Mouse (Mus musculus) neural tube, embryonic 12.5 days (tissue): Measurements from ENCODE around the gene Tbck. TPM values are rescaled to one million over a fixed set of nuclear protein-coding genes. Genes with fewer than 3 reads are reported as not detected.

ENCODE experiments used
- ATAC-seq: fragments of 200-750 bp; cut with Nextera tagmentation; 2 replicates; pipeline ENCODE4 v1.8.0; 2017; ENCODE audit warnings: low read depth, mild to moderate bottlenecking, moderate TSS enrichment, moderate library complexity; ENCODE audit not compliant: low FRiP score
- H3K27ac ChIP-seq: fragments of 300-500 bp; sonication (generic); 2 replicates; pipeline ENCODE4 v1.5.1; 2016
- H3K27me3 ChIP-seq: fragments of 300-500 bp; sonication (generic); replicated peaks from 2 replicates; pipeline ENCODE4 v1.6.1; 2016; ENCODE audit warnings: mild to moderate bottlenecking
- H3K36me3 ChIP-seq: fragments of 300-500 bp; sonication (generic); 2 replicates; pipeline ENCODE4 v1.6.1; 2016; ENCODE audit warnings: mild to moderate bottlenecking
- H3K4me1 ChIP-seq: fragments of 300-500 bp; sonication (generic); 2 replicates; pipeline ENCODE4 v1.6.1; 2016
- H3K4me2 ChIP-seq: fragments of 300-500 bp; sonication (generic); replicated peaks from 2 replicates; pipeline ENCODE4 v1.6.1; 2016; ENCODE audit warnings: mild to moderate bottlenecking
- H3K4me3 ChIP-seq: fragments of 300-500 bp; sonication (generic); 2 replicates; pipeline ENCODE4 v1.5.1; 2016
- H3K9ac ChIP-seq: fragments of 300-500 bp; sonication (generic); 2 replicates; pipeline ENCODE4 v1.6.1; 2016; ENCODE audit warnings: mild to moderate bottlenecking
- H3K9me3 ChIP-seq: fragments of 300-500 bp; sonication (generic); 2 replicates; pipeline ENCODE4 v1.6.1; 2016; ENCODE audit warnings: mild to moderate bottlenecking
- WGBS: fragments of 180-500 bp; shearing (Covaris S2); methylation state at CpG from one replicate; pipeline ENCODE4 v1.1.7; 2016; 5-methylcytosine and 5-hydroxymethylcytosine counted together
- polyA plus RNA-seq: library from polyadenylated mRNA; unstranded; fragments of >200 nt; fragmentation: Nextera tagmentation; extraction: Ambion mirVana; gene quantifications from 2 replicates; pipeline ENCODE4 v1.2.1, GENCODE M21; 2016

Tbck gene
- polyA plus RNA-seq: 29.9 and 31.5 TPM in 2 replicates

DNA sequence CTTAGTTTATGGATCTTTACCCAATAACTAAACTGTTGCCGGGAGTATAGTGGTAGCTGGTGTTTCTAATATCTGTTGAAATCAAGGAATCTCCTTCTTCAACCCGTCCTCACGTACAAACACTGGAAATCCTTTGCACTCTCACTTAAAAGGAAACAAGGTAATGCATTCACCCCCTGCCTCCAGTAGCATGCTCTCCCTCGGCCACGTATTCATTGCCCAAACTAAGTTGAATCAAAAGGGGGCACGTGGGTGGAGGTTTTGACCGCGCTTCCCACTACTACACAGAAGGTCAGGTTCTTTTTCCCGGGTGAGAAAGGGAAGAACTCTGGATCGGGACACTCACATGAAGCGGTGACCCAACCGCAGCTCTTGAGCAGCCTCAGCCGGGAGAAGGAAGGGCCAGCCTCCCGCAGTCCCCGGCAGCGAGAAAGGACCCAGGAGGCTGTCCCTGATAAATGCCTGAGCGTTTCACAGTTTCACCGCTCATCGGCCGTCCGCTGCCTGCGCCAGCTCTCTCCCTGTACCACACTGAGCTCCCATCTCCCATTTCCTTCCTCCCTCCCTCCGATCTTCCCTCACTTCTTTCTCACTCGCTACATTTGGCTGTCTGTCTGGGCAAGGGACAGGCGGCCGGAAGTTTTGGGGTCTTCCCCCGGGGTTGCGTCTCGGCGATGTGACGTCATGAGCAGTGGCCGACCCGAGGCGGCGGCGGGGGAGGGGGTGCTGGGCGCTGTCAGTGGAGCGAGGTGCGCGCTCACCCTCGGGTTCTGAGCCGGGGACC, at the start of gene Tbck:
TSS of gene Tbck (plus strand) at position 698 of the 784 bp plus-strand sequence.
- ATAC-seq: peak; percentile 97
- Histone ChIP-seq H3K27me3 (no peaks in the 10 kb centered on the region), H3K4me1 (peaks cover 11% of the 10 kb centered on the region), H3K4me3 (peak within 1 kb of the TSS; percentile 75), H3K36me3 (no peaks in the 10 kb centered on the region), H3K27ac (no peak within 1 kb of the TSS; the same call in 1 of the 2 replicates), H3K9ac (peak within 1 kb of the TSS; percentile 75), H3K9me3 (no peaks in the 10 kb centered on the region), H3K4me2 (peak within 1 kb of the TSS; percentile 80)
- under 1% methylated on average over 42 of the region's 42 CpGs for WGBS

DNA sequence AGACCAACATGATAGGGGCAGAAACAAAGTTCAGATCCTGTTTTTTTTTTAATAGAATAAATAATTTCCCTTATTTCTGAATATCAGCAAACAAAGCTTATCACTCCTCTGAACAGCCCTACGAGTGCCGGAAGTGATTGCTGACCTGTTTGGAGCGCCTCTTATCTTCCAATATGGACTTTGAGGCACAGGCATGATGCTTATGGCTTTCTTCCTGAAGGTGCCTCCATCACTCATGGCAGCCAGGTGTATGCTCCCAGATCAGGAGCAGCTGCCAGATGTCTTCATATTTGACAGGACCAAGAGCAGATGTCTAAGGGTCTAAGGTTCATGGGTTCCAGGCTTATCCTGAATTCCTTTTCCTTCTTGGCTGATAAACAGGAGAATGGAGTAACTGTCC, 46.9 kb upstream of the Tbck start:
- H3K4me1 ChIP-seq: no peaks in the 10 kb centered on the region
- 93% methylated on average over 3 of the region's 3 CpGs for WGBS
- no peaks in the 10 kb centered on the region for H3K27me3 ChIP-seq
- no peak overlapping the region for H3K9ac ChIP-seq
- no peak for ATAC-seq
- H3K36me3 ChIP-seq: no peaks in the 10 kb centered on the region
- no peak overlapping the region for H3K4me3 ChIP-seq
- H3K9me3 ChIP-seq: no peaks in the 10 kb centered on the region
- no peak overlapping the region for H3K4me2 ChIP-seq
- no peak overlapping the region for H3K27ac ChIP-seq

- WGBS: 87% methylated on average over 4 of the region's 4 CpGs
- no peak overlapping the region for H3K4me2 ChIP-seq
- H3K4me3 ChIP-seq: no peak overlapping the region
- no peaks in the 10 kb centered on the region for H3K4me1 ChIP-seq
- H3K9ac ChIP-seq: no peak overlapping the region
- no peak overlapping the region for H3K27ac ChIP-seq
- no peak for ATAC-seq
- H3K36me3 ChIP-seq: no peaks in the 10 kb centered on the region
- H3K27me3 ChIP-seq: no peaks in the 10 kb centered on the region
- H3K9me3 ChIP-seq: no peaks in the 10 kb centered on the region
Measured at GRCm38 (mm10) chr3:132644071-132644470, 39.9 kb upstream of the Tbck start.

DNA sequence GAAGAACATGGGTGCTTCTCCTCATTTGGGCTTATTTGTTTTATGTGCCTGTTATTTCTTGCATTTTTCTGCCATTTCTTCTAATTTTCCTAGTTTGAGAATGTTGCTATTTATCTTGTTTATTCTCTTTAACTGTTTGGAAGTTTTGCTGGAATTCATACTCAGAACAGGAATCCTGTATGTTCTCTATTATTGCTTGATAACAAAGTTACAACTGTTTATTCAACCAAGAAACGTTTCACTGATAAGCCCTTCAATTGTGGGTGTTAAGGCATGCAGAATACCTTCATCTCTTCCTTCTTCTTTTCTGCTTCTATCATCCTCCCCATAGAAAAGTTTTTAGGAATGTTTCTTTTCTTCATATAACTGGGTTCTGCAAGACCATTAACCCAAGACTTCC, 37.1 kb upstream of the Tbck start:
- no peak overlapping the region for H3K4me2 ChIP-seq
- no peaks in the 10 kb centered on the region for H3K4me1 ChIP-seq
- no peaks in the 10 kb centered on the region for H3K27me3 ChIP-seq
- ATAC-seq: no peak
- 56% methylated on average over 1 of the region's 1 CpGs for WGBS
- H3K9me3 ChIP-seq: no peaks in the 10 kb centered on the region
- H3K27ac ChIP-seq: no peak overlapping the region
- no peak overlapping the region for H3K4me3 ChIP-seq
- H3K9ac ChIP-seq: no peak overlapping the region
- no peaks in the 10 kb centered on the region for H3K36me3 ChIP-seq

DNA sequence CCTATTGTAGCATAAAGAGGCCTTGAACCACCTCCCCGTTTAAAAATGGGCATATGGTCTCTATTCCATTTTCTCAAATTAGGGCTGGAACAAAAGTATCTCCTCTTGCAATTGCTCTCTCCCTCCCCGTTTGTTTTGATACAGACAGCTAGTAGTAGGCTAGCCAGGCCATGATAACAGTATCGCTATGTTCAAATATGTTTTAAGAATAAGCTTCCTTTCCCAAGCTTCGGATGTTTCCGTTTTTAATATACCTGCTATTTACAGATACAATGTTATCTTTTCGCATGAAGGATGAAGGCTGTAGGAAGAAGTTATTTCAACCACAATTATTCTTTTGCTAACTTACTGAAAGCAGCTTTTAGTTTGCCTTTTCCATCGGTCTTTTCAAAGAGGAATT, 34.6 kb upstream of the Tbck start:
- Histone ChIP-seq H3K36me3 (no peaks in the 10 kb centered on the region), H3K9ac (no peak overlapping the region), H3K4me3 (no peak overlapping the region), H3K4me2 (no peak overlapping the region), H3K4me1 (no peaks in the 10 kb centered on the region), H3K9me3 (no peaks in the 10 kb centered on the region), H3K27me3 (no peaks in the 10 kb centered on the region), H3K27ac (no peak overlapping the region)
- 90% methylated on average over 7 of the region's 7 CpGs for WGBS
- ATAC-seq: no peak

- no peaks in the 10 kb centered on the region for H3K4me1 ChIP-seq
- H3K9me3 ChIP-seq: no peaks in the 10 kb centered on the region
- 88% methylated on average over 5 of the region's 5 CpGs for WGBS
Measured at GRCm38 (mm10) chr3:132650191-132650590, 33.8 kb upstream of the Tbck start.

DNA sequence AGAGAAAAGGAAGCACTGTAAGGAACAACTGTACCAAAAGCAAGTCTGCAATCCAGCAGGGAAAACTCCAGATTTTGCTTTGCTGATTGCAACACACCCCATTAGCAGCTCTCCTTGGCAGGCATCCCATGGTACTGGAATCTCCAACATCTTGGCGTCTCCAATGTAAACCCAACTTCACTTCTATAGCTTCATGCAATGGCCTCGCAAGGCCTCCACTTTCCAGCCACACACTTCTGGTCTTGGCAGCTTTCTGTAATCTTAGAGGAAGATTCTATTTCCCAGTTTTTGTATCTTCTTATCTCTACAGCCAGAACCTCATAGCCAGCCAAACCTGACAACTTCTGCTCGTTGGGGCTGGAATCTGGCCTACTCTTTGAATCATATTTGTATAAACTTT, 32.2 kb upstream of the Tbck start:
- 85% methylated on average over 3 of the region's 3 CpGs for WGBS
- no peak for ATAC-seq
- no peaks in the 10 kb centered on the region for H3K27me3 ChIP-seq

More at GRCm38 (mm10) chr3:132650191-132650590, 33.8 kb upstream of the Tbck start:
- no peak overlapping the region for H3K4me3 ChIP-seq
- no peak overlapping the region for H3K9ac ChIP-seq
- H3K27ac ChIP-seq: no peak overlapping the region
- no peaks in the 10 kb centered on the region for H3K27me3 ChIP-seq
- no peak for ATAC-seq
- H3K4me2 ChIP-seq: no peak overlapping the region
- no peaks in the 10 kb centered on the region for H3K36me3 ChIP-seq

DNA sequence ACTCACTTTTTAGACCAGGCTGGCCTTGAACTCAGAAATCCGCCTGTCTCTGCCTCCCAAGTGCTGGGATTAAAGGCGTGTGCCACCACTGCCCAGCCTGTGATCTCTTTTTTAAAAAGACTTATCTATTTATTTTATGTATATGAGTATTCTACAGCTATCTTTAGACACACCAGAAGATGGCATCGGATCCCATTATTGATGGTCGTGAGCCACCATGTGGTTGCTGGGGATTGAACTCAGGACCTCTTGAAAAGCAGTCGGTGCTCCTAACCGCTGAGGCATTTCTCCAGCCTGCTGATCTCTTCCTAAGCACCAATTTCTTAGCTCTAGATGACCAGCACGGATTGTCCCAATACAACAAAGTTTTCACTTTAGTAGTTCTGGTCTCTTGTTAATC, 30.0 kb upstream of the Tbck start:
- Histone ChIP-seq H3K27me3 (no peaks in the 10 kb centered on the region), H3K4me1 (no peaks in the 10 kb centered on the region), H3K36me3 (peaks cover 5% of the 10 kb centered on the region), H3K9ac (no peak overlapping the region), H3K4me2 (no peak overlapping the region), H3K27ac (no peak overlapping the region), H3K4me3 (no peak overlapping the region), H3K9me3 (no peaks in the 10 kb centered on the region)
- 85% methylated on average over 7 of the region's 7 CpGs for WGBS
- no peak for ATAC-seq

More for the DNA sequence above, 32.2 kb upstream of the Tbck start:
- H3K9ac ChIP-seq: no peak overlapping the region
- no peaks in the 10 kb centered on the region for H3K4me1 ChIP-seq
- H3K36me3 ChIP-seq: no peaks in the 10 kb centered on the region
- H3K27ac ChIP-seq: no peak overlapping the region
- no peak overlapping the region for H3K4me2 ChIP-seq
- no peaks in the 10 kb centered on the region for H3K9me3 ChIP-seq
- H3K4me3 ChIP-seq: no peak overlapping the region

DNA sequence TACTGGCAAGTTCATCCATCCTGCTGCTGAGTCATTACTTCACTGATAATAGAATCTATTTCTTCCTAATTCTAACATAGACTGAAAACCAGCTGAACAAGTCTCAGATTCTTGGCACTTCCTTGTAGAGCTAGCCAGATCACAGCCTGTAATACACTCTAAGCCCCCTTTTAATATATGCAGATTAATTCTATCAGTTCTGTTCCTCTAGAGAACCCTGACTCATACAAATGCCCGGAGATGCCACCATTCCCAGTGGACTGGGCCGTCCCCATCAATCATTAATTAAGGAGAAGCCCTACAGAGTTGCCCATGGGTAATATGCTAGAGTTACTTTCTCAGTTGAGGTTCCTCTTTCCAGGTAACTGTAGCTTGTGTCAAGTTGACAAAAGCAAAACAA, 28.0 kb upstream of the Tbck start:
- ATAC-seq: no peak
- no peak overlapping the region for H3K9ac ChIP-seq
- H3K27ac ChIP-seq: no peak overlapping the region
- H3K4me1 ChIP-seq: no peaks in the 10 kb centered on the region
- H3K4me3 ChIP-seq: no peak overlapping the region
- H3K4me2 ChIP-seq: no peak overlapping the region
- no peaks in the 10 kb centered on the region for H3K9me3 ChIP-seq
- WGBS: 72% methylated on average over 2 of the region's 2 CpGs
- no peaks in the 10 kb centered on the region for H3K27me3 ChIP-seq
- H3K36me3 ChIP-seq: peaks cover 24% of the 10 kb centered on the region

GRCm38 (mm10) chr3:132677494-132677893, 6.5 kb upstream of the Tbck start:
- no peaks in the 10 kb centered on the region for H3K27me3 ChIP-seq
- no peak overlapping the region for H3K9ac ChIP-seq
- H3K4me3 ChIP-seq: no peak overlapping the region
- H3K4me1 ChIP-seq: peaks cover under 1% of the 10 kb centered on the region
- no peak overlapping the region for H3K4me2 ChIP-seq
- no peak overlapping the region for H3K27ac ChIP-seq
- no peak for ATAC-seq
- WGBS: 86% methylated on average over 2 of the region's 2 CpGs
- peaks cover 11% of the 10 kb centered on the region for H3K36me3 ChIP-seq
- H3K9me3 ChIP-seq: no peaks in the 10 kb centered on the region

DNA sequence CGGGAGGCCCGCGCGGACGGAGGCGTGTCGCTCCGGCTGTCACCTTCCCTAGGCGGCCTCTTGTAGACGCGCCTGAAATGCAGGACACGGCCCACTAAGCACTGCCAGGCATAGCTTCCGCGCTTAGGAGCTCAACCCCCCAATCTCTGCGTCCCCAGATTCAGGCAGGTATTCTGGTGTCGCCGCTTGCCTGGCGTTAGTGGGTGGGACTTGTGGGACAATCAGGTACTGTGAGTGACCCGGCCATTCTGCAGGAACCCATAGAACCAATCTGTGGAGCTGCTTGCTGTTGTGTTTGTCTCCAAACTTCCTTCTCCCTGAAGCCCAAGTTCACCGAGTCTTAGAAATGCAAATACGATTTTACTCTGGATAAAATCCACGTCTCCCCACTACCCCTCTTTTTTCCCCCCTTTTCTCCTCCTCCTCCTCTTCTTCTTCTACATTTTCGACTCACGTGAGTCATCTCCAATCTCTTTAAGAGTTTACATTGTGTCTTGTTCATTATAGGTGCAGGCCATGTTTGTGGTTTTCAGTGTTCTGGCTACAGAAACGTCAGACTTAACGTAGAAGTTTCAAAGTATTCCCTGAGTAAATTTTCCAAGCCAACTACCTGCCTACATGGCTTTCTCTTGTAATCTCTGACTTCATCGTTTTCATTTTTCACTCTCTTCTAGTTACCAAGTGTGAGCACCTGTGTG, 436 bp downstream of the Tbck start, which contains the start of gene Aimp1:
TSS of gene Aimp1 (minus strand) at position 140 of the 698 bp plus-strand sequence.
- H3K9ac ChIP-seq: peak within 1 kb of the TSS; percentile 75
- H3K36me3 ChIP-seq: no peaks in the 10 kb centered on the region
- H3K27ac ChIP-seq: no peak within 1 kb of the TSS; the same call in 1 of the 2 replicates
- WGBS: 2% methylated on average over 27 of the region's 27 CpGs
- H3K27me3 ChIP-seq: no peaks in the 10 kb centered on the region
- no peaks in the 10 kb centered on the region for H3K9me3 ChIP-seq
- peaks cover 11% of the 10 kb centered on the region for H3K4me1 ChIP-seq
- H3K4me2 ChIP-seq: peak within 1 kb of the TSS; percentile 80
- ATAC-seq: no peak
- H3K4me3 ChIP-seq: peak within 1 kb of the TSS; percentile 75

DNA sequence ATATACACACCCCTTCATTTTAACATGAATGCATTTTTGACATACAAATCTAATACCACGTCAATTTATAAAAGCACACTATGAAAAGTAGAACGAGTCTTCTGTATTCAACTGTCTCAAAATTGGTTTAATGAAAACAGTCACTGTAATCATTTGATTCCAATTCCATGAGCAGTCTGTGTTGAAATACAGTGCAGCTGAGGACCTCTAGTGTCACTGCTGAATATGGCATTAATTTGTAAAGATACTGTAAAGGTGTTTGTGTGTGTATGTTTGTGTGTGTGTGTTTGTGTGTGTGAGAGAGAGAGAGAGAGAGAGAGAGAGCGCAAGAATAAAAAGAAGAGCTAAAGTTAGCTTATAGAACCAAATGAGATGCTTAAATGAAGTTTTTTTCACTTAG, 17.4 kb downstream of the Tbck start:
- Histone ChIP-seq H3K9ac (no peak overlapping the region), H3K4me1 (no peaks in the 10 kb centered on the region), H3K36me3 (no peaks in the 10 kb centered on the region), H3K4me2 (no peak overlapping the region), H3K27ac (no peak overlapping the region), H3K9me3 (no peaks in the 10 kb centered on the region), H3K27me3 (no peaks in the 10 kb centered on the region), H3K4me3 (no peak overlapping the region)
- 85% methylated on average over 3 of the region's 3 CpGs for WGBS
- no peak for ATAC-seq
